Mouse (Mus musculus) hindbrain, embryonic 11.5 days (tissue): ENCODE results near the gene Gm13289. TPM values are rescaled to one million over a fixed set of nuclear protein-coding genes. Genes with fewer than 3 reads are reported as not detected.
"Not testable (repeated sequence)": the region's sequence is repeated elsewhere in the genome, so short reads cannot be mapped to it uniquely, and the experiment has no call there.

Experiments
- ATAC-seq: fragments of 200-750 bp; cut with Nextera tagmentation; 2 replicates; pipeline ENCODE4 v1.8.0; 2017; ENCODE audit warnings: mild to moderate bottlenecking, moderate TSS enrichment, moderate library complexity; ENCODE audit not compliant: low FRiP score
- DNase-seq: peaks from one replicate; pipeline ENCODE4 v3.0.0-alpha.2; 2015; ENCODE audit warnings: low spot score
- H3K27ac ChIP-seq: fragments of 300-500 bp; sonication (generic); 2 replicates; pipeline ENCODE4 v1.5.1; 2014; ENCODE audit warnings: mild to moderate bottlenecking, low read depth, low read length
- H3K27me3 ChIP-seq: fragments of 300-500 bp; sonication (generic); 2 replicates; pipeline ENCODE4 v1.6.1; 2014; ENCODE audit warnings: mild to moderate bottlenecking, low read length, moderate library complexity, mixed read lengths; ENCODE audit not compliant: control insufficient read depth, insufficient read depth
- H3K36me3 ChIP-seq: fragments of 300-500 bp; sonication (generic); 2 replicates; pipeline ENCODE4 v1.6.1; 2014; ENCODE audit warnings: mild to moderate bottlenecking, low read length, moderate library complexity, mixed read lengths; ENCODE audit not compliant: control insufficient read depth, insufficient read depth
- H3K4me1 ChIP-seq: fragments of 300-500 bp; sonication (generic); replicated peaks from 2 replicates; pipeline ENCODE4 v1.6.1; 2014; ENCODE audit warnings: low read length, mixed read lengths; ENCODE audit not compliant: control insufficient read depth, insufficient read depth
- H3K4me2 ChIP-seq: fragments of 300-500 bp; sonication (generic); replicated peaks from 2 replicates; pipeline ENCODE4 v1.6.1; 2014; ENCODE audit warnings: mild to moderate bottlenecking, low read depth, low read length
- H3K4me3 ChIP-seq: fragments of 300-500 bp; sonication (generic); 2 replicates; pipeline ENCODE4 v1.5.1; 2014; ENCODE audit warnings: low read depth, low read length
- H3K9ac ChIP-seq: fragments of 300-500 bp; sonication (generic); 2 replicates; pipeline ENCODE4 v1.6.1; 2014; ENCODE audit warnings: low read depth, low read length
- H3K9me3 ChIP-seq: fragments of 300-500 bp; sonication (generic); 2 replicates; pipeline ENCODE4 v1.6.1; 2016; ENCODE audit warnings: low read length; ENCODE audit not compliant: control insufficient read depth
- WGBS: fragments of 180-500 bp; shearing (Covaris S2); extraction: QIAGEN DNeasy Blood & Tissue Kit; methylation state at CpG from one replicate; pipeline ENCODE4 v1.1.7; 2014; 5-methylcytosine and 5-hydroxymethylcytosine counted together
- polyA plus RNA-seq: library from polyadenylated mRNA; unstranded; fragments of >200 nt; fragmentation: Nextera tagmentation; extraction: Ambion mirVana; gene quantifications from 2 replicates; pipeline ENCODE4 v1.2.1, GENCODE M21; 2014

Gm13289 gene
- polyA plus RNA-seq, 1 experiment from 2014 or later: not detected

GRCm38 (mm10) chr4:88756581-88757513, 19.9 kb upstream of the Gm13289 start:
- H3K9ac ChIP-seq, H3K4me1 ChIP-seq, H3K27me3 ChIP-seq, H3K36me3 ChIP-seq, ATAC-seq, H3K9me3 ChIP-seq: not testable (repeated sequence)
- WGBS: 10% methylated on average over 28 of the region's 31 CpGs
- H3K27ac ChIP-seq: peak overlapping the region; percentile 49
- peak; percentile 59 for DNase-seq
- peak overlapping the region; percentile 44 for H3K4me3 ChIP-seq
- peak overlapping the region; percentile 68 for H3K4me2 ChIP-seq

- WGBS: under 1% methylated on average over 18 of the region's 21 CpGs
Measured at GRCm38 (mm10) chr4:88757628-88758031, 19.1 kb upstream of the Gm13289 start.

GRCm38 (mm10) chr4:88758751-88759150, 18.0 kb upstream of the Gm13289 start:
- WGBS: 82% methylated on average over 9 of the region's 9 CpGs
- H3K9me3 ChIP-seq, H3K27ac ChIP-seq, DNase-seq, H3K36me3 ChIP-seq, ATAC-seq, H3K4me1 ChIP-seq, H3K4me3 ChIP-seq, H3K27me3 ChIP-seq, H3K4me2 ChIP-seq, H3K9ac ChIP-seq: not testable (repeated sequence)

More at GRCm38 (mm10) chr4:88757628-88758031, 19.1 kb upstream of the Gm13289 start:
- peak overlapping the region; percentile 44 for H3K4me3 ChIP-seq
- H3K9ac ChIP-seq, H3K9me3 ChIP-seq, H3K36me3 ChIP-seq, H3K4me1 ChIP-seq, H3K27me3 ChIP-seq: not testable (repeated sequence)
- peak overlapping the region; percentile 68 for H3K4me2 ChIP-seq
- H3K27ac ChIP-seq: peak overlapping the region; percentile 49
- DNase-seq (peak; percentile 81), ATAC-seq (peak; percentile 100)

GRCm38 (mm10) chr4:88759610-88760268, 17.0 kb upstream of the Gm13289 start, which contains the start of gene Gm13283:
Gene Gm13283, plus strand, starts transcription at chr4:88760119.
- H3K4me1 ChIP-seq, ATAC-seq, H3K9me3 ChIP-seq, H3K36me3 ChIP-seq, H3K27me3 ChIP-seq, DNase-seq, H3K9ac ChIP-seq, H3K27ac ChIP-seq: not testable (repeated sequence)
- Histone ChIP-seq H3K4me3 (0 out of 2 replicates have a peak within 1 kb of the TSS, but pooled peaks have one; percentile 13), H3K4me2 (peak within 1 kb of the TSS; percentile 29)
- WGBS: 39% methylated on average over 6 of the region's 14 CpGs

GRCm38 (mm10) chr4:88760431-88760830, 16.3 kb upstream of the Gm13289 start:
- not testable (repeated sequence) for H3K27ac ChIP-seq, H3K27me3 ChIP-seq, H3K36me3 ChIP-seq, ATAC-seq, H3K4me1 ChIP-seq, H3K9me3 ChIP-seq, H3K9ac ChIP-seq
- WGBS: 1% methylated on average over 11 of the region's 28 CpGs
- DNase-seq: peak; percentile 66
- 0 out of 2 replicates have a peak overlapping the region, but pooled peaks have one; percentile 13 for H3K4me3 ChIP-seq
- peak overlapping the region; percentile 29 for H3K4me2 ChIP-seq

GRCm38 (mm10) chr4:88761776-88762175, 14.9 kb upstream of the Gm13289 start:
- not testable (repeated sequence) for H3K9ac ChIP-seq, H3K4me1 ChIP-seq, H3K4me2 ChIP-seq, H3K27ac ChIP-seq, H3K27me3 ChIP-seq, H3K36me3 ChIP-seq, H3K4me3 ChIP-seq, DNase-seq, ATAC-seq, H3K9me3 ChIP-seq
- WGBS: 73% methylated on average over 6 of the region's 8 CpGs

- not testable (repeated sequence) for H3K9me3 ChIP-seq, H3K4me2 ChIP-seq, H3K27ac ChIP-seq, H3K36me3 ChIP-seq, DNase-seq, H3K9ac ChIP-seq, H3K27me3 ChIP-seq, ATAC-seq, H3K4me3 ChIP-seq, H3K4me1 ChIP-seq
- 49% methylated on average over 8 of the region's 9 CpGs for WGBS
Measured at GRCm38 (mm10) chr4:88762341-88762740, 14.4 kb upstream of the Gm13289 start.

DNA sequence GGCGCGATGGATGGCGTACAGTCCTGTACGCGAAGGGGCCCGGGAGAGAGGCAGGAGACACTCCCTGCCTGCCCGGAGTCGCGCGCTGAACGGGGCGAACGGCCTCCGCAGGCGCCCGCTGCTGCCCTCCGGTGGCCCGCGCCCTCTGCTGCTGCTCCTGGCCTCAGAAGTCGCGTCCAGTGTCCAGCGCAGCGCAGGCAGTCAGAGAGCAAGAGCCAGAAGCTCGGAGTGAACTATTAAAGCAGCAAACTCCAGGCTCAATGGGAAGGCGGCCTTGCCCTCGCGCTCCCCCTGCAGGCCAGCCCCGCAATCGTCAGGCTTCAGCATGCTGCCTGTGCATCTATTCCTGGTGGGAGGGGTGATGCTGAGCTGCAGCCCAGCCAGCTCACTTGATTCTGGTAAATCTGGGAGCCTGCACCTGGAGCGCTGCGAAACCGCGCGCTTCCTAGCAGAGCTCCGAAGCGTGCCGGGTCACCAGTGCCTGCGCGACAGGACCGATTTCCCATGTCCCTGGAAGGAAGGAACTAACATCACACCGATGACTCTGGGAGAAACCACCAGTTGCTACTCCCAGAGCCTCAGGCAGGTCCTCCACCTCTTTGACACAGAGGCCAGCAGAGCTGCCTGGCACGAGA, 13.2 kb upstream of the Gm13289 start:
- peak; percentile 56 for DNase-seq
- not testable (repeated sequence) for H3K9ac ChIP-seq, ATAC-seq, H3K9me3 ChIP-seq, H3K27ac ChIP-seq, H3K36me3 ChIP-seq, H3K4me1 ChIP-seq, H3K27me3 ChIP-seq
- 4% methylated on average over 23 of the region's 42 CpGs for WGBS
- H3K4me3 ChIP-seq: peak overlapping the region; percentile 18; the same call in 1 of the 2 replicates
- peak overlapping the region; percentile 39 for H3K4me2 ChIP-seq
